Mouse (Mus musculus): ENCODE measurements around the gene Clcf1. TPM values are rescaled to one million over a fixed set of nuclear protein-coding genes. Genes with fewer than 3 reads are reported as not detected.

Gene Clcf1
- polyA plus RNA-seq, 1 experiment from 2014 or later, result 0.81 TPM

- H3K9ac ChIP-seq (ENCODE audit: low read length), result no peak overlapping the region
- peaks cover 16% of the 10 kb centered on the region for H3K27me3 ChIP-seq (ENCODE audit: control insufficient read depth, insufficient read depth, low read length)
- 64% methylated on average over 4 of the region's 4 CpGs for WGBS
These were observed 6.4 kb downstream of the Clcf1 start for GRCm38 (mm10) chr19:4220416-4220815.

GRCm38 (mm10) chr19:4220957-4221743 lies 7.1 kb downstream of the Clcf1 start:
- Histone ChIP-seq H3K9ac (ENCODE audit: low read length) (no peak overlapping the region), H3K9me3 (ENCODE audit: control insufficient read depth, low read length) (no peaks in the 10 kb centered on the region), H3K4me2 (ENCODE audit: low read depth) (no peak overlapping the region), H3K4me1 (ENCODE audit: control insufficient read depth, insufficient read depth, low read length) (no peaks in the 10 kb centered on the region), H3K27me3 (ENCODE audit: control insufficient read depth, insufficient read depth, low read length) (peaks cover 10% of the 10 kb centered on the region), H3K4me3 (ENCODE audit: low read depth, low read length) (no peak overlapping the region), H3K27ac (ENCODE audit: low read depth, low read length) (no peak overlapping the region), H3K36me3 (ENCODE audit: control insufficient read depth, insufficient read depth, low read length) (no peaks in the 10 kb centered on the region)
- WGBS, result 42% methylated on average over 14 of the region's 14 CpGs
- DNase-seq (ENCODE audit: low spot score) (no peak), ATAC-seq (ENCODE audit: insufficient read depth, low FRiP score, low TSS enrichment) (no peak)

More at GRCm38 (mm10) chr19:4220416-4220815, 6.4 kb downstream of the Clcf1 start:
- H3K36me3 ChIP-seq (ENCODE audit: control insufficient read depth, insufficient read depth, low read length), result no peaks in the 10 kb centered on the region
- DNase-seq (ENCODE audit: low spot score), result no peak
- ATAC-seq (ENCODE audit: insufficient read depth, low FRiP score, low TSS enrichment), result no peak
- H3K27ac ChIP-seq (ENCODE audit: low read depth, low read length), result no peak overlapping the region
- H3K4me3 ChIP-seq (ENCODE audit: low read depth, low read length), result no peak overlapping the region
- no peaks in the 10 kb centered on the region for H3K9me3 ChIP-seq (ENCODE audit: control insufficient read depth, low read length)
- H3K4me1 ChIP-seq (ENCODE audit: control insufficient read depth, insufficient read depth, low read length), result 0 out of 2 replicates have a peak, but pooled peaks cover 2% of the 10 kb centered on the region
- no peak overlapping the region for H3K4me2 ChIP-seq (ENCODE audit: low read depth)

DNA sequence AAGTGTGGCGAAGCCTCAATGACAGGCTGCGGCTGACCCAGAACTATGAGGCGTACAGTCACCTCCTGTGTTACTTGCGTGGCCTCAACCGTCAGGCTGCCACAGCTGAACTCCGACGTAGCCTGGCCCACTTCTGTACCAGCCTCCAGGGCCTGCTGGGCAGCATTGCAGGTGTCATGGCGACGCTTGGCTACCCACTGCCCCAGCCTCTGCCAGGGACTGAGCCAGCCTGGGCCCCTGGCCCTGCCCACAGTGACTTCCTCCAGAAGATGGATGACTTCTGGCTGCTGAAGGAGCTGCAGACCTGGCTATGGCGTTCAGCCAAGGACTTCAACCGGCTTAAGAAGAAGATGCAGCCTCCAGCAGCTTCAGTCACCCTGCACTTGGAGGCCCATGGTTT lies 8.1 kb downstream of the Clcf1 start:
- no peaks in the 10 kb centered on the region for H3K9me3 ChIP-seq (ENCODE audit: control insufficient read depth, low read length)
- ATAC-seq (ENCODE audit: insufficient read depth, low FRiP score, low TSS enrichment) (no peak), DNase-seq (ENCODE audit: low spot score) (no peak)
- no peak overlapping the region for H3K4me3 ChIP-seq (ENCODE audit: low read depth, low read length)
- WGBS, result 83% methylated on average over 11 of the region's 11 CpGs
- H3K4me1 ChIP-seq (ENCODE audit: control insufficient read depth, insufficient read depth, low read length), result no peaks in the 10 kb centered on the region
- no peak overlapping the region for H3K9ac ChIP-seq (ENCODE audit: low read length)
- H3K36me3 ChIP-seq (ENCODE audit: control insufficient read depth, insufficient read depth, low read length), result no peaks in the 10 kb centered on the region
- peaks cover 1% of the 10 kb centered on the region for H3K27me3 ChIP-seq (ENCODE audit: control insufficient read depth, insufficient read depth, low read length)
- no peak overlapping the region for H3K4me2 ChIP-seq (ENCODE audit: low read depth)
- no peak overlapping the region for H3K27ac ChIP-seq (ENCODE audit: low read depth, low read length)

DNA sequence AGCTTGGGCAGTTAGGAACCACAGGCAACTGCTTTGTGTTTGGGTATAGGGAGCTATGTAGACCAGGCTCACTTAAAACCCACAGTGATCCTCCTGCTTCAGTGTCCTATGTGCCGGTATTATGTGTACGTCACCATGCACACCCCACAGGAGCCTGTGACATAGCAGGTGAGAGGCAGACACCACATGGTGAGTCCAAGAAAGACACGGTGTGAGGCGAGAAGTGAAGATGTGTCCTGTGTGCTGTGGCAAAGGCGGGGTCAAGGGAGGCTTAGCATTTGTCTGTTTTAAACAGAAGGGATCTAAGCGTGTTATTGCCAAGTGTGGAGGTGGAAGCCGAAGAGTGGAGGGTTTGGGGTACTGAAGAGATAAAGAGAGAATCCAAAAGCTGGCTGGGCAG lies 12.7 kb downstream of the Clcf1 start:
- whole genome bisulfite sequencing, result 87% methylated on average over 7 of the region's 7 CpGs
- ATAC-seq (ENCODE audit: insufficient read depth, low FRiP score, low TSS enrichment) (no peak), DNase-seq (ENCODE audit: low spot score) (no peak)

DNA sequence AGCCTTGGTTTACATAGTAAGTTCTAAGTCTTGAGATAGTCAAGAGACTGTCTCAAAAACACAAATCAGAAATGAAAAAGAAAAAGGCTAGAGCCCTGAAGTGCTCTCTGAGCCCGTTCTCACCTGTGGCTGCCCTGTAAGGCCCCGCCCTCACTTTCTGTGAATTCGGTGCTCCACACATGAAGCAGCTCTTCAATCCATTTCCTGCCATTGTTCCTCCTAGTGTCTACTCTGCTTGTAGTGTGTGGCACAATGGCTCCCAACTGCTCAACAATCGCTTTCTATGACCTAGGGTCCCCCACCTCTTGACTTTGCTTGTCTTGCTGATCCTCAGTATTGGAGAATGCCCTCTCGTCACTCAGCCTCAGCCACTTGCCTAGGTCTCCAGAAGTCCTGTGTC lies 13.4 kb downstream of the Clcf1 start:
- 73% methylated on average over 5 of the region's 5 CpGs for WGBS
- Histone ChIP-seq H3K27ac (ENCODE audit: low read depth, low read length) (no peak overlapping the region), H3K36me3 (ENCODE audit: control insufficient read depth, insufficient read depth, low read length) (no peaks in the 10 kb centered on the region), H3K9ac (ENCODE audit: low read length) (no peak overlapping the region), H3K4me2 (ENCODE audit: low read depth) (no peak overlapping the region), H3K27me3 (ENCODE audit: control insufficient read depth, insufficient read depth, low read length) (no peaks in the 10 kb centered on the region), H3K4me1 (ENCODE audit: control insufficient read depth, insufficient read depth, low read length) (peaks cover 3% of the 10 kb centered on the region; the same call in 1 of the 2 replicates), H3K4me3 (ENCODE audit: low read depth, low read length) (no peak overlapping the region), H3K9me3 (ENCODE audit: control insufficient read depth, low read length) (no peaks in the 10 kb centered on the region)
- ATAC-seq (ENCODE audit: insufficient read depth, low FRiP score, low TSS enrichment) (no peak), DNase-seq (ENCODE audit: low spot score) (no peak)

More for the DNA sequence above, 12.7 kb downstream of the Clcf1 start:
- no peak overlapping the region for H3K4me2 ChIP-seq (ENCODE audit: low read depth)
- H3K27me3 ChIP-seq (ENCODE audit: control insufficient read depth, insufficient read depth, low read length), result no peaks in the 10 kb centered on the region
- H3K27ac ChIP-seq (ENCODE audit: low read depth, low read length), result no peak overlapping the region
- no peaks in the 10 kb centered on the region for H3K9me3 ChIP-seq (ENCODE audit: control insufficient read depth, low read length)
- no peak overlapping the region for H3K4me3 ChIP-seq (ENCODE audit: low read depth, low read length)
- no peak overlapping the region for H3K9ac ChIP-seq (ENCODE audit: low read length)
- no peaks in the 10 kb centered on the region for H3K36me3 ChIP-seq (ENCODE audit: control insufficient read depth, insufficient read depth, low read length)
- H3K4me1 ChIP-seq (ENCODE audit: control insufficient read depth, insufficient read depth, low read length), result no peaks in the 10 kb centered on the region

DNA sequence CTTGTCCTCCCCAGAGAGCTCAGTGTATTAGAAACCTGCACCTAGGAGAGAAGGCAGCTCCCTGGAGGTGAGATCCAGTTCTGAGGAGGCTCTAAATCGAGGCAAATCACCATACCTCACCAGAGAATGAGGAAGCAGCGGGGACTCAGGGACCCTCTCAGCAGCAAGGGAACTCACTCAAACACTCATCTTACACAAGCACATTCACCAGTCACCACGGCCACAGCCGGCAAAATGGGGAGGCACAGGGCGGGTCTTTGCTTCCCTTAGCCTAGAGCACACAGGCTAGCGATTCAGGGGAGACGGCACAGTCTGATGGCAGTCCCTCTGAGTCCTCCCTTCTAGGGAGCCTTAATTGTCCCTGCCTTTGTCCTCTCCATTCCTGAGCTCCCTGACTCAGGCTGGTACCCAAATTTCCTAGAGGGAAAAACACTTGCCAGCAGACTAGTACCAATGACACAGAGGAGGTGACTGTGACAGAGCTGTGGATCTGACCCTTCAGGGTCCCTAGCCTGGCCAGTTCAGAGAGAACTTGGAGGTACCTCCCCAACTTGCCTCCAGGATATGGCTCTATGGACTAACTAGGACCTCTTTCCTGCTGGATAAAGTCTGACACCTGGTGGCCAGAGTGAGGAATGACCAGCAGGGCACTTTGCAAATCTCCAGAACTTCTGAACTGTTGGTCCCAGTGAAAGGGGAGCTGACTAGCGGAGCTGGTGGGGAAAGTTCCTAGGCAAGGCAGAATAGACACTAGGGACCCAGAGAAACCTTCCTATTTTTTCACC lies 14.0 kb downstream of the Clcf1 start:
- H3K36me3 ChIP-seq (ENCODE audit: control insufficient read depth, insufficient read depth, low read length), result no peaks in the 10 kb centered on the region
- no peak overlapping the region for H3K9ac ChIP-seq (ENCODE audit: low read length)
- no peak overlapping the region for H3K27ac ChIP-seq (ENCODE audit: low read depth, low read length)
- peaks cover 3% of the 10 kb centered on the region; the same call in 1 of the 2 replicates for H3K4me1 ChIP-seq (ENCODE audit: control insufficient read depth, insufficient read depth, low read length)
- DNase-seq (ENCODE audit: low spot score) (peak; percentile 75), ATAC-seq (ENCODE audit: insufficient read depth, low FRiP score, low TSS enrichment) (no peak)
- no peak overlapping the region for H3K4me3 ChIP-seq (ENCODE audit: low read depth, low read length)
- no peaks in the 10 kb centered on the region for H3K9me3 ChIP-seq (ENCODE audit: control insufficient read depth, low read length)
- WGBS, result 27% methylated on average over 8 of the region's 8 CpGs
- no peak overlapping the region for H3K4me2 ChIP-seq (ENCODE audit: low read depth)
- no peaks in the 10 kb centered on the region for H3K27me3 ChIP-seq (ENCODE audit: control insufficient read depth, insufficient read depth, low read length)

GRCm38 (mm10) chr19:4228891-4229290 lies 14.9 kb downstream of the Clcf1 start:
- no peak for ATAC-seq (ENCODE audit: insufficient read depth, low FRiP score, low TSS enrichment)
- Histone ChIP-seq H3K4me1 (ENCODE audit: control insufficient read depth, insufficient read depth, low read length) (peaks cover 3% of the 10 kb centered on the region; the same call in 1 of the 2 replicates), H3K9me3 (ENCODE audit: control insufficient read depth, low read length) (no peaks in the 10 kb centered on the region), H3K27ac (ENCODE audit: low read depth, low read length) (no peak overlapping the region), H3K4me2 (ENCODE audit: low read depth) (no peak overlapping the region), H3K36me3 (ENCODE audit: control insufficient read depth, insufficient read depth, low read length) (no peaks in the 10 kb centered on the region), H3K4me3 (ENCODE audit: low read depth, low read length) (no peak overlapping the region), H3K27me3 (ENCODE audit: control insufficient read depth, insufficient read depth, low read length) (no peaks in the 10 kb centered on the region), H3K9ac (ENCODE audit: low read length) (no peak overlapping the region)
- no peak for DNase-seq (ENCODE audit: low spot score)
- 75% methylated on average over 4 of the region's 4 CpGs for WGBS

GRCm38 (mm10) chr19:4229451-4230076 lies 15.5 kb downstream of the Clcf1 start:
- H3K9ac ChIP-seq (ENCODE audit: low read length), result 0 out of 2 replicates have a peak overlapping the region, but pooled peaks have one; percentile 8

More at GRCm38 (mm10) chr19:4229451-4230076, 15.5 kb downstream of the Clcf1 start:
- DNase-seq (ENCODE audit: low spot score) (no peak), ATAC-seq (ENCODE audit: insufficient read depth, low FRiP score, low TSS enrichment) (no peak)
- H3K4me3 ChIP-seq (ENCODE audit: low read depth, low read length), result no peak overlapping the region
- 38% methylated on average over 9 of the region's 9 CpGs for WGBS
- no peaks in the 10 kb centered on the region for H3K36me3 ChIP-seq (ENCODE audit: control insufficient read depth, insufficient read depth, low read length)
- H3K4me1 ChIP-seq (ENCODE audit: control insufficient read depth, insufficient read depth, low read length), result peaks cover 3% of the 10 kb centered on the region; the same call in 1 of the 2 replicates
- no peaks in the 10 kb centered on the region for H3K9me3 ChIP-seq (ENCODE audit: control insufficient read depth, low read length)
- H3K4me2 ChIP-seq (ENCODE audit: low read depth), result no peak overlapping the region
- no peak overlapping the region for H3K27ac ChIP-seq (ENCODE audit: low read depth, low read length)
- no peaks in the 10 kb centered on the region for H3K27me3 ChIP-seq (ENCODE audit: control insufficient read depth, insufficient read depth, low read length)
